Mouse (Mus musculus) left cerebral cortex, postnatal 25 days (tissue): ENCODE measurements around the gene Il1rl2. TPM values are rescaled to one million over a fixed set of nuclear protein-coding genes. Genes with fewer than 3 reads are reported as not detected.

ENCODE experiments used
- total RNA-seq, 2 experiments: library from RNA; stranded (reverse); gene quantifications; 2 replicates each; pipeline ENCODE4 v1.2.3; 2021

The Il1rl2 gene
- total RNA-seq, 2 experiments from 2014 or later: 0.46 to 0.73 TPM

Other genes starting within 250 kb of the Il1rl2 start
- gene Il1r1, start 99.5 kb upstream of the Il1rl2 start, total RNA-seq: 1 to 10 TPM; 2.3 to 3.0 TPM
- under 1 TPM; 0.14 to 0.18 TPM for gene Il1rl1, start 105.0 kb downstream of the Il1rl2 start, total RNA-seq
- gene Il18r1, start 140.9 kb downstream of the Il1rl2 start, total RNA-seq: not detected
- not detected for gene Il18rap, start 190.8 kb downstream of the Il1rl2 start, total RNA-seq